Mouse (Mus musculus) midbrain, embryonic 16.5 days (tissue): ENCODE measurements around the gene Snrpf. TPM values are rescaled to one million over a fixed set of nuclear protein-coding genes. Genes with fewer than 3 reads are reported as not detected.

Source experiments
- ATAC-seq: fragments of 200-750 bp; cut with Nextera tagmentation; 2 replicates; pipeline ENCODE4 v1.8.0; 2017; ENCODE audit warnings: moderate TSS enrichment
- H3K27ac ChIP-seq: fragments of 300-500 bp; sonication (generic); 2 replicates; pipeline ENCODE4 v1.5.1; 2014; ENCODE audit warnings: mild to moderate bottlenecking, low read length, mixed read lengths
- H3K27me3 ChIP-seq: fragments of 300-500 bp; sonication (generic); 2 replicates; pipeline ENCODE4 v1.6.1; 2014; ENCODE audit warnings: low read depth, low read length, mixed read lengths; ENCODE audit not compliant: control insufficient read depth, insufficient read depth
- H3K36me3 ChIP-seq: fragments of 300-500 bp; sonication (generic); 2 replicates; pipeline ENCODE4 v1.6.1; 2014; ENCODE audit warnings: mild to moderate bottlenecking, low read length, moderate library complexity, mixed read lengths; ENCODE audit not compliant: control insufficient read depth, insufficient read depth
- H3K4me1 ChIP-seq: fragments of 300-500 bp; sonication (generic); 2 replicates; pipeline ENCODE4 v1.6.1; 2014; ENCODE audit warnings: mild to moderate bottlenecking, low read length, mixed read lengths; ENCODE audit not compliant: control insufficient read depth, insufficient read depth
- H3K4me2 ChIP-seq: fragments of 300-500 bp; sonication (generic); 2 replicates; pipeline ENCODE4 v1.6.1; 2014; ENCODE audit warnings: mild to moderate bottlenecking, low read length, mixed read lengths
- H3K4me3 ChIP-seq: fragments of 300-500 bp; sonication (generic); 2 replicates; pipeline ENCODE4 v1.5.1; 2014; ENCODE audit warnings: low read depth, mild to moderate bottlenecking, low read length, moderate library complexity, mixed read lengths
- H3K9ac ChIP-seq: fragments of 300-500 bp; sonication (generic); 2 replicates; pipeline ENCODE4 v1.6.1; 2014; ENCODE audit warnings: low read depth, low read length, mixed read lengths
- H3K9me3 ChIP-seq: fragments of 300-500 bp; sonication (generic); replicated peaks from 2 replicates; pipeline ENCODE4 v1.6.1; 2014; ENCODE audit warnings: mild to moderate bottlenecking, low read length, mixed read lengths; ENCODE audit not compliant: control insufficient read depth, poor library complexity, severe bottlenecking
- WGBS: fragments of 180-500 bp; shearing (Covaris S2); extraction: QIAGEN DNeasy Blood & Tissue Kit; methylation state at CpG from one replicate; pipeline ENCODE4 v1.1.7; 2014; 5-methylcytosine and 5-hydroxymethylcytosine counted together
- polyA plus RNA-seq: library from polyadenylated mRNA; unstranded; fragments of >200 nt; fragmentation: Nextera tagmentation; extraction: Ambion mirVana; gene quantifications from 2 replicates; pipeline ENCODE4 v1.2.1, GENCODE M21; 2015

Snrpf gene
- 51.6 and 56.2 TPM in 2 replicates for polyA plus RNA-seq

- Histone ChIP-seq H3K27me3 (no peaks in the 10 kb centered on the region), H3K36me3 (peaks cover 2% of the 10 kb centered on the region; the same call in 1 of the 2 replicates), H3K27ac (peak within 1 kb of the TSS; percentile 78), H3K4me1 (peaks cover 15% of the 10 kb centered on the region), H3K9me3 (no peaks in the 10 kb centered on the region), H3K4me2 (peak within 1 kb of the TSS; percentile 86), H3K4me3 (peak within 1 kb of the TSS; percentile 62), H3K9ac (peak within 1 kb of the TSS; percentile 75)
- WGBS = 1% methylated on average over 61 of the region's 63 CpGs
- peak; percentile 90 for ATAC-seq
Observed at GRCm38 (mm10) chr10:93589281-93589848, at the start of gene Snrpf. Gene Snrpf (minus strand): TSS chr10:93589706.

DNA sequence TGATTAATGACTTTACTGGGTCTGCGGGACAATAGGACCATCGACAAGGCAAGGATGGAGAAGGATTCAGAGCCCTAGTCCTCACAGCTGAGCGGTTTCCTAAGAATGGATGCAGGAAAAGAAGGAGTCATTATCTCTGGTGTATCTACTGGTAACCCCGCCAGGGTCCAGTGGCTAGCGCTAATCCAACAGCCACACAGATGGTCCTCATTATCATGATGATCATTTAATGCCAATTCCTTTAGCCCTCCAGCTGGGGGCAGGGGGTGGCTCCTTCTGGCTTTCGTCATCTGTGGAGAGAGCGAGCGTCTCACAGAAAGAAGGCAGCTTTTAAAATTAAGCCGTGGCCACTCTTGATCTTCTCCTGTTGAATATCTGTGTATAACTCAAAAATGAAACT lies 46.4 kb upstream of the Snrpf start:
- Histone ChIP-seq H3K9me3 (no peaks in the 10 kb centered on the region), H3K9ac (no peak overlapping the region), H3K4me1 (no peaks in the 10 kb centered on the region), H3K4me3 (no peak overlapping the region), H3K36me3 (no peaks in the 10 kb centered on the region), H3K27me3 (no peaks in the 10 kb centered on the region), H3K27ac (no peak overlapping the region), H3K4me2 (no peak overlapping the region)
- 22% methylated on average over 9 of the region's 9 CpGs for WGBS
- ATAC-seq = no peak

DNA sequence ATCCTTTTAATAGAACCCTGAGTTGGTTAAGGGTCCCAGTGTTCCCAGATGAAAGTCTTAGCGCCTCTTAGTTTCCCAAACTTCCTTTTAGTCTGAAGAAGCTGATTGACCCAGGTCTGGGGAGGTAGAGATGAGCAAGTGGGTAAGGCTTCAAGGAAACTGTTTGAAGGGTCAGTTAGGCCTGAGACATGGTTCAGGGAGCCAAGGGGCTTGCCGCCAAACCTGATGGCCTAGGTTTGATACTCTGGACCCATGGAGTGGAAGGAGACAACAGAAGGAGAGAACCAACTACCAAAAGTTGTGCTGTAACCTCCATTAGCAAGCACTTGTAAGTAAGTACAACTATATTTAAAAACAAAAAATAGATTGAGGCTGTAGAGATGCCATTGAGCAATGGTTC lies 44.5 kb upstream of the Snrpf start:
- Histone ChIP-seq H3K9me3 (no peaks in the 10 kb centered on the region), H3K9ac (no peak overlapping the region), H3K27ac (no peak overlapping the region), H3K4me2 (no peak overlapping the region), H3K4me3 (no peak overlapping the region), H3K36me3 (no peaks in the 10 kb centered on the region), H3K4me1 (no peaks in the 10 kb centered on the region), H3K27me3 (no peaks in the 10 kb centered on the region)
- no peak for ATAC-seq
- WGBS = 96% methylated on average over 2 of the region's 2 CpGs

DNA sequence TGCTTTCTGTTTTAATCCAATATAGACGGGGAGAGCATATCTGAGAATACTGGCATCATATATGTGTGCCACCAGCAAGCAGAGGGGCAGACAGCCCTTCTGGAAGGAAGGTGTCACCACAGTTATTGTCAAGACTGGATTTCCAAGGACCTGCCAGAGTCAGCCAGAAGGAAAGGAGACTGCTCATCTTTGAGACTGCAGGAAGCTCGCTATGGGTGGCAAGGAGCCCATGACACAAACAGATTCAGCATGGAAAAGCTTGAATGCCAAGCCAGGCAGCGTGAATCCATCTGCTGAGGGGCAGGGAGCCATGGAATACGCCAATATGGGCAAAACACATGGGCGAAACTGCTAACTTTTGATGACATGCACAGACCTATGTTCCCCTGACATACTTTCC lies 44.1 kb upstream of the Snrpf start:
- Histone ChIP-seq H3K4me2 (no peak overlapping the region), H3K36me3 (no peaks in the 10 kb centered on the region), H3K27ac (no peak overlapping the region), H3K4me1 (no peaks in the 10 kb centered on the region), H3K4me3 (no peak overlapping the region), H3K27me3 (no peaks in the 10 kb centered on the region), H3K9ac (no peak overlapping the region), H3K9me3 (no peaks in the 10 kb centered on the region)
- 84% methylated on average over 5 of the region's 5 CpGs for WGBS
- no peak for ATAC-seq

- no peak overlapping the region for H3K4me2 ChIP-seq
- H3K36me3 ChIP-seq = no peaks in the 10 kb centered on the region
- H3K9me3 ChIP-seq = no peaks in the 10 kb centered on the region
- no peak overlapping the region for H3K9ac ChIP-seq
- 82% methylated on average over 4 of the region's 4 CpGs for WGBS
- H3K27ac ChIP-seq = no peak overlapping the region
- no peak for ATAC-seq
- no peaks in the 10 kb centered on the region for H3K27me3 ChIP-seq
- H3K4me3 ChIP-seq = no peak overlapping the region
- no peaks in the 10 kb centered on the region for H3K4me1 ChIP-seq
Observed at GRCm38 (mm10) chr10:93632086-93632485, 42.6 kb upstream of the Snrpf start.

- H3K4me3 ChIP-seq = no peak overlapping the region
- H3K9me3 ChIP-seq = no peaks in the 10 kb centered on the region
- no peak for ATAC-seq
- H3K9ac ChIP-seq = no peak overlapping the region
- no peaks in the 10 kb centered on the region for H3K4me1 ChIP-seq
- no peak overlapping the region for H3K4me2 ChIP-seq
- no peaks in the 10 kb centered on the region for H3K36me3 ChIP-seq
- 95% methylated on average over 5 of the region's 5 CpGs for WGBS
- no peak overlapping the region for H3K27ac ChIP-seq
- H3K27me3 ChIP-seq = no peaks in the 10 kb centered on the region
Observed at GRCm38 (mm10) chr10:93630310-93630709, 40.8 kb upstream of the Snrpf start.

DNA sequence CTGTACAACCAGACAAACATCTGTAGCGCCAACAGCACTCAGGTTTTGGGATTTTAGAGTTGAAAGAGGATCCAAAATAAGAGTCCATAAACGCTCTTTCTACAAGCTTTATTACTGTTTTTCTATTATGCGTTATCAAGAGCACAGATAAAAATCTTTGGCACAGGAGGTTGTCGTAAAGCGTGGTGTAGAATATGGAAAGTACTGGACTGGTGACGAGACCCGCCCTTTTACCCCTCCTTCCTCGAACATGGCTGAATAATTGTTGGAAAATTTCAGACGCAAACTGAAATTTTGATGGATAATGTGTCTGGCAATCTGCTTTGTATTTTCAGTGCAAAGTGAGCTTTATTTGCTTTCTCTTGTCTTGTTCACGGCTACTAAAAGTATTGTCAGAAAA lies 34.6 kb upstream of the Snrpf start:
- no peak overlapping the region for H3K27ac ChIP-seq
- no peaks in the 10 kb centered on the region for H3K4me1 ChIP-seq
- H3K9me3 ChIP-seq = no peaks in the 10 kb centered on the region
- no peak overlapping the region for H3K4me3 ChIP-seq
- ATAC-seq = no peak
- H3K36me3 ChIP-seq = no peaks in the 10 kb centered on the region
- no peak overlapping the region for H3K9ac ChIP-seq
- no peaks in the 10 kb centered on the region for H3K27me3 ChIP-seq
- no peak overlapping the region for H3K4me2 ChIP-seq
- 89% methylated on average over 10 of the region's 10 CpGs for WGBS

GRCm38 (mm10) chr10:93623725-93624124 lies 34.2 kb upstream of the Snrpf start:
- H3K9ac ChIP-seq = no peak overlapping the region

DNA sequence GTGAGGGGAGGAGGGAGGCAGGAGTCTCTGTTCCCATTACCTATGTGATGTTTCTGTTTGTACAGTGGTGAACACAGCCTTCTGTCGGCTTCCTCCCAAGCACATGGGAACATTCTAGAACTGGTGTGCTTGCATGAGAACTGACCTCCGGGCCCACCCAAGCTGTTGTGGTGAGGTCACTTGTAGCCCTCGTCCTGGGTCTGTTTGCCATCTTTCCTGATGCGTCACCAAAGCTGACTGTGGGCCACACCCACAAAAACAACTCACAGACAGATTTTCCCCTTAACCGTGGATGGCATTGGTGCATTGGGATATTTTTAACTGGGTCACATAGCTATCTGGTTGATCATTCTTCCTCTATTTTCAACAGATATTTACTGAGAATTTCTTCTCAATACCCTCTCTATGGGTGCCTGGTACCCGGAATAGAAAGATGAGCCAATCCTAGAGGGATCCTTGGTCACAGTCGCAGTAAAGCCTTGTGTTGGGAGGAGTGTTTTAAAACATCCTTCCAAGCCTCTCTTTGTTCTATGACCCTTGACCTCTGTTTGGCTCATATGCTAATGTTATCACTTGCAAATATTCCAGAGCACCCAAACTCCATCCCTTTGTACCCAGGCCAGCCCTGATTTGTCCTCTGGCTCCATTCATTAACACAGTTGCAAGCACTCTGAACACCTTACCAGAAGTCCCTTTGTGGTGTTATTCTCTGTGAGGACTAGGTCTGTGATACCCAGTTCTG lies 31.1 kb upstream of the Snrpf start:
- 74% methylated on average over 7 of the region's 7 CpGs for WGBS
- Histone ChIP-seq H3K4me1 (no peaks in the 10 kb centered on the region), H3K4me2 (no peak overlapping the region), H3K27me3 (no peaks in the 10 kb centered on the region), H3K4me3 (no peak overlapping the region), H3K9ac (no peak overlapping the region), H3K27ac (no peak overlapping the region), H3K9me3 (no peaks in the 10 kb centered on the region), H3K36me3 (no peaks in the 10 kb centered on the region)
- no peak for ATAC-seq

More at GRCm38 (mm10) chr10:93623725-93624124, 34.2 kb upstream of the Snrpf start:
- H3K4me1 ChIP-seq = no peaks in the 10 kb centered on the region
- H3K9me3 ChIP-seq = no peaks in the 10 kb centered on the region
- no peak overlapping the region for H3K27ac ChIP-seq
- WGBS = 60% methylated on average over 9 of the region's 9 CpGs
- H3K4me3 ChIP-seq = no peak overlapping the region
- no peaks in the 10 kb centered on the region for H3K36me3 ChIP-seq
- H3K27me3 ChIP-seq = no peaks in the 10 kb centered on the region
- H3K4me2 ChIP-seq = no peak overlapping the region
- no peak for ATAC-seq
